Mouse (Mus musculus) midbrain, embryonic 14.5 days (tissue): ENCODE results near the gene Cfc1. TPM values are rescaled to one million over a fixed set of nuclear protein-coding genes. Genes with fewer than 3 reads are reported as not detected.
"Not testable (repeated sequence)": the region's sequence is repeated elsewhere in the genome, so short reads cannot be mapped to it uniquely, and the experiment has no call there.

Source experiments
- ATAC-seq: fragments of 200-750 bp; cut with Nextera tagmentation; 2 replicates; pipeline ENCODE4 v1.8.0; 2017; ENCODE audit warnings: moderate number of reproducible peaks, moderate library complexity; ENCODE audit not compliant: low FRiP score, low TSS enrichment
- DNase-seq: peaks from one replicate; pipeline ENCODE4 v3.0.0-alpha.2; 2015
- H3K27ac ChIP-seq: fragments of 300-500 bp; sonication (generic); replicated peaks from 2 replicates; pipeline ENCODE4 v1.5.1; 2014; ENCODE audit warnings: mild to moderate bottlenecking, low read depth, low read length, moderate library complexity
- H3K27me3 ChIP-seq: fragments of 300-500 bp; sonication (generic); 2 replicates; pipeline ENCODE4 v1.6.1; 2014; ENCODE audit warnings: low read length, control low read depth, mixed read lengths; ENCODE audit not compliant: control insufficient read depth, insufficient read depth
- H3K36me3 ChIP-seq: fragments of 300-500 bp; sonication (generic); 2 replicates; pipeline ENCODE4 v1.6.1; 2014; ENCODE audit warnings: low read length, control low read depth; ENCODE audit not compliant: control insufficient read depth, insufficient read depth
- H3K4me1 ChIP-seq: fragments of 300-500 bp; sonication (generic); 2 replicates; pipeline ENCODE4 v1.6.1; 2014; ENCODE audit warnings: mild to moderate bottlenecking, antibody characterized with exemption, low read length, control low read depth; ENCODE audit not compliant: control insufficient read depth, insufficient read depth
- H3K4me2 ChIP-seq: fragments of 300-500 bp; sonication (generic); 2 replicates; pipeline ENCODE4 v1.6.1; 2014; ENCODE audit warnings: mild to moderate bottlenecking, low read length, moderate library complexity
- H3K4me3 ChIP-seq: fragments of 300-500 bp; sonication (generic); replicated peaks from 2 replicates; pipeline ENCODE4 v1.5.1; 2014; ENCODE audit warnings: low read depth, low read length
- H3K9ac ChIP-seq: fragments of 300-500 bp; sonication (generic); replicated peaks from 2 replicates; pipeline ENCODE4 v1.6.1; 2014; ENCODE audit warnings: mild to moderate bottlenecking, low read length, moderate library complexity
- H3K9me3 ChIP-seq: fragments of 300-500 bp; sonication (generic); 2 replicates; pipeline ENCODE4 v1.6.1; 2016; ENCODE audit warnings: low read length, control low read depth, mixed read lengths; ENCODE audit not compliant: control insufficient read depth
- WGBS: fragments of 180-500 bp; shearing (Covaris S2); extraction: QIAGEN DNeasy Blood & Tissue Kit; methylation state at CpG from one replicate; pipeline ENCODE4 v1.1.7; 2014; 5-methylcytosine and 5-hydroxymethylcytosine counted together
- polyA plus RNA-seq: library from polyadenylated mRNA; unstranded; fragments of >200 nt; fragmentation: Nextera tagmentation; extraction: Ambion mirVana; gene quantifications from 2 replicates; pipeline ENCODE4 v1.2.1, GENCODE M21; 2014

Cfc1 gene
- not detected in 2 replicates for polyA plus RNA-seq

- H3K4me2 ChIP-seq: peak within 1 kb of the TSS; percentile 48
- not testable (repeated sequence) for H3K9ac ChIP-seq, DNase-seq, H3K9me3 ChIP-seq, ATAC-seq, H3K4me1 ChIP-seq, H3K4me3 ChIP-seq, H3K27ac ChIP-seq, H3K36me3 ChIP-seq
- 34% methylated on average over 7 of the region's 7 CpGs for WGBS
- peaks cover 30% of the 10 kb centered on the region for H3K27me3 ChIP-seq
These were observed at the start of gene Cfc1 for GRCm38 (mm10) chr1:34535043-34535698. Gene Cfc1 (plus strand): TSS chr1:34535648.

- DNase-seq (no peak), ATAC-seq (no peak)
- 94% methylated on average over 3 of the region's 3 CpGs for WGBS
- Histone ChIP-seq H3K4me2 (no peak overlapping the region), H3K4me1 (no peaks in the 10 kb centered on the region), H3K4me3 (no peak overlapping the region), H3K27me3 (no peaks in the 10 kb centered on the region), H3K9ac (no peak overlapping the region), H3K27ac (no peak overlapping the region), H3K9me3 (0 out of 2 replicates have a peak, but pooled peaks cover 2% of the 10 kb centered on the region), H3K36me3 (no peaks in the 10 kb centered on the region)
These were observed 48.1 kb upstream of the Cfc1 start for GRCm38 (mm10) chr1:34487383-34487782.

- ATAC-seq: no peak
- H3K9ac ChIP-seq: no peak overlapping the region
- no peak overlapping the region for H3K27ac ChIP-seq
- DNase-seq: no peak
- WGBS: 91% methylated on average over 6 of the region's 6 CpGs
- H3K4me2 ChIP-seq: no peak overlapping the region
- no peak overlapping the region for H3K4me3 ChIP-seq
- H3K4me1 ChIP-seq: no peaks in the 10 kb centered on the region
- no peaks in the 10 kb centered on the region for H3K36me3 ChIP-seq
- H3K27me3 ChIP-seq: no peaks in the 10 kb centered on the region
- H3K9me3 ChIP-seq: 0 out of 2 replicates have a peak, but pooled peaks cover 2% of the 10 kb centered on the region
These were observed 45.5 kb upstream of the Cfc1 start for GRCm38 (mm10) chr1:34489852-34490541.

- H3K9ac ChIP-seq: no peak overlapping the region
- H3K4me3 ChIP-seq: no peak overlapping the region
- no peak overlapping the region for H3K4me2 ChIP-seq
- no peaks in the 10 kb centered on the region for H3K4me1 ChIP-seq
- ATAC-seq (no peak), DNase-seq (no peak)
- H3K27me3 ChIP-seq: no peaks in the 10 kb centered on the region
- no peak overlapping the region for H3K27ac ChIP-seq
- 0 out of 2 replicates have a peak, but pooled peaks cover 2% of the 10 kb centered on the region for H3K9me3 ChIP-seq
- H3K36me3 ChIP-seq: no peaks in the 10 kb centered on the region
- 92% methylated on average over 4 of the region's 4 CpGs for WGBS
These were observed 44.0 kb upstream of the Cfc1 start for GRCm38 (mm10) chr1:34491480-34491879.

DNA sequence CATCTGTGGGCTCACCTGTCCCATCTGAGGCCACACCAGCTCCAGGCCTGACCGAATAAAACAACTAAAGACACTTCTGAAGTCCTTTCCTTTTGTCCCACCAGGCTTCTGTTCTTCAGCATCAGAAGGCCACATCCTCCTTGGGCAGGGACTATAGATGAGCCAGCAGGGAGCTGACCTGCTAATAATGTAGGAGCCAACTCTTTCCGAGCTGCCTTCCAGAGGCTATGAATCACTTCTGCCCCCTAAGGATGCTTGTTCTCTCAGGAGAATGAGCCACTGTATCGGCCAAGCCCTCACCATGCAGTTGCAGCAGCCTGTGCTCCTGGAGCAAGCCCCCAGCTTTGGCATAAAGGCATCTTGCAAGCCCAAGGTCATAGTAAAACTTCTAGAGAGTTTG lies 32.5 kb upstream of the Cfc1 start:
- ATAC-seq: no peak
- no peak for DNase-seq
- no peak overlapping the region for H3K27ac ChIP-seq
- 33% methylated on average over 3 of the region's 3 CpGs for WGBS
- no peaks in the 10 kb centered on the region for H3K36me3 ChIP-seq
- H3K4me1 ChIP-seq: no peaks in the 10 kb centered on the region
- H3K9ac ChIP-seq: no peak overlapping the region
- H3K4me2 ChIP-seq: no peak overlapping the region
- H3K9me3 ChIP-seq: no peaks in the 10 kb centered on the region
- H3K4me3 ChIP-seq: no peak overlapping the region
- no peaks in the 10 kb centered on the region for H3K27me3 ChIP-seq

DNA sequence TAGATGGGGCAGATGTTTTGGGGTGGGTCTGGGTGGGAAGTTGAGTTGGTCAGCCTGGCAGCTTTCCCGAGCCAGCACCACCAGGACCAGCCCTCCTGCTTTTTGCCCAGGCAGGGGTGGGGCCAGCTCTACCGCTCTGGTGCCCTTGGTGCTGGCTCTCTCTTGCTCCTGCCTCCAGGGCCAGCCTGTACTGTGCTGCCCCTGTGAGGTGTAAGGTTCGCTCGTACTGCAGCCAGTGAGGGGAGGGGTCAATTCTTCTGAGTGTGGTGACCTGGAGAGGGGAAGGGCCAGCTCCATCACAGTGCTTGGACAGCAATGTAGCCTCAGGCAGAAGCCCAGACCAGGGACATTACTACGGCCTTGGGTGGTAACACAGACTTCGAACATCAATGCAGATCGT lies 30.1 kb upstream of the Cfc1 start:
- ATAC-seq (no peak), DNase-seq (no peak)
- Histone ChIP-seq H3K4me1 (no peaks in the 10 kb centered on the region), H3K4me2 (no peak overlapping the region), H3K9ac (no peak overlapping the region), H3K9me3 (no peaks in the 10 kb centered on the region), H3K36me3 (no peaks in the 10 kb centered on the region), H3K4me3 (no peak overlapping the region), H3K27me3 (no peaks in the 10 kb centered on the region), H3K27ac (no peak overlapping the region)
- WGBS: 65% methylated on average over 7 of the region's 7 CpGs

- Histone ChIP-seq H3K9ac (no peak overlapping the region), H3K27me3 (no peaks in the 10 kb centered on the region)
- WGBS: 85% methylated on average over 4 of the region's 4 CpGs
These were observed 29.4 kb upstream of the Cfc1 start for GRCm38 (mm10) chr1:34505970-34506551.

DNA sequence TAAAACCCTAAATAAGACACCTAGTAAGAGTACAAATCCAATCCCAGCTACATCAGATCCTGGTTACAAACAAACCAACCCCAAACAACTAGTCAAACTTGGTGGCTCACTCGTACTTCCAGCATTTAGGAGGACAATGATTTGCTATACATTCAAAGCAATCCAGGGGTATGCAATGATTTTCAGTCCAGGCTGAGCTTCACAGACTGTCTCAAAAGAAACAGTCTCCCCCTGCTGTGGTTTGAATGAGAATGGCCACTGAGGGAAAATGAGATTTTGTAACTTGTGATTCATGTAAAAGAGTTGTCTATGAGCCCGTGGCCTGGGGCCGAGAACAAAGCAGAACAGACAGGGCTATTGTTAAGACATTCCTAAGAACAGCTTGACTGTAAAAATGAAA lies 27.5 kb upstream of the Cfc1 start:
- H3K27me3 ChIP-seq: no peaks in the 10 kb centered on the region
- H3K4me1 ChIP-seq: no peaks in the 10 kb centered on the region
- WGBS: 69% methylated on average over 3 of the region's 3 CpGs
- no peak overlapping the region for H3K4me3 ChIP-seq
- H3K27ac ChIP-seq: no peak overlapping the region
- H3K9ac ChIP-seq: no peak overlapping the region
- no peak for DNase-seq
- no peaks in the 10 kb centered on the region for H3K36me3 ChIP-seq
- no peak overlapping the region for H3K4me2 ChIP-seq
- no peaks in the 10 kb centered on the region for H3K9me3 ChIP-seq
- ATAC-seq: no peak

More at GRCm38 (mm10) chr1:34505970-34506551, 29.4 kb upstream of the Cfc1 start:
- H3K4me2 ChIP-seq: no peak overlapping the region
- H3K27ac ChIP-seq: no peak overlapping the region
- H3K9me3 ChIP-seq: no peaks in the 10 kb centered on the region
- no peak for DNase-seq
- no peak overlapping the region for H3K4me3 ChIP-seq
- no peaks in the 10 kb centered on the region for H3K4me1 ChIP-seq
- no peaks in the 10 kb centered on the region for H3K36me3 ChIP-seq
- ATAC-seq: no peak
